Mouse (Mus musculus): ENCODE measurements at regions not wholly inside any gene's neighbourhood (a gene's known extent, or its start where the extent isn't known, plus 50 kb on each side); places are given as distances from the start of the nearest gene placed in this dataset.

DNA sequence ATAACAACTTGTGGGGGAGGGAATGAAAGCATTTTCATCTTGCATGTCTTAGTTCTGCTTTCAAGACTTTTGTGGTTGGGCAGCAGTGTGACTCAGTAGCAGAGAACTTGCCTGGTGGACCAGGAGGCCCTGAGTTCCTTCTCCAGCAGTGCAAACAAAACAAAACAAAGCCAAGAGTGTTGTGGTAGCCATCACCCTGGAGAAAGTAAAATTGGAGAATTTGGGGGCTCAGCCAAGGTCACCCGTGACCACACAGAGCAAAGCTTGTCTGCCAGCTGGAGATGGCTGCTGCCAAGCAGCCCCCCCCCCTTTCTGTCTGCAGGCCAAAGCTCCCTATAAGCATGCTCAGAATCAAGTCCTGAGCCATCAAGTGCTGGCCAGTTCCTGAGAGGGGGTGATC, 279.2 kb downstream of the Bcor start:
- Histone ChIP-seq H3K36me3 (ENCODE audit: insufficient read depth, low read length) (no peaks in the 10 kb centered on the region), H3K27me3 (ENCODE audit: insufficient read depth, low read length) (no peaks in the 10 kb centered on the region), H3K4me3 (replicated peaks; ENCODE audit: low read length) (no peak overlapping the region), H3K4me1 (replicated peaks; ENCODE audit: low read depth, low read length) (peaks cover 20% of the 10 kb centered on the region), H3K9me3 (ENCODE audit: low read length) (no peaks in the 10 kb centered on the region)
- no peak for TF ChIP-seq CTCF (conservative IDR thresholded peaks at IDR 0.05; ENCODE audit: low read length)
- no peak for TF ChIP-seq POU5F1 (IDR thresholded peaks at IDR 0.05; ENCODE audit: borderline replicate concordance, low read length)
- no peak for TF ChIP-seq NANOG (IDR thresholded peaks at IDR 0.05; ENCODE audit: borderline replicate concordance, low read length)

DNA sequence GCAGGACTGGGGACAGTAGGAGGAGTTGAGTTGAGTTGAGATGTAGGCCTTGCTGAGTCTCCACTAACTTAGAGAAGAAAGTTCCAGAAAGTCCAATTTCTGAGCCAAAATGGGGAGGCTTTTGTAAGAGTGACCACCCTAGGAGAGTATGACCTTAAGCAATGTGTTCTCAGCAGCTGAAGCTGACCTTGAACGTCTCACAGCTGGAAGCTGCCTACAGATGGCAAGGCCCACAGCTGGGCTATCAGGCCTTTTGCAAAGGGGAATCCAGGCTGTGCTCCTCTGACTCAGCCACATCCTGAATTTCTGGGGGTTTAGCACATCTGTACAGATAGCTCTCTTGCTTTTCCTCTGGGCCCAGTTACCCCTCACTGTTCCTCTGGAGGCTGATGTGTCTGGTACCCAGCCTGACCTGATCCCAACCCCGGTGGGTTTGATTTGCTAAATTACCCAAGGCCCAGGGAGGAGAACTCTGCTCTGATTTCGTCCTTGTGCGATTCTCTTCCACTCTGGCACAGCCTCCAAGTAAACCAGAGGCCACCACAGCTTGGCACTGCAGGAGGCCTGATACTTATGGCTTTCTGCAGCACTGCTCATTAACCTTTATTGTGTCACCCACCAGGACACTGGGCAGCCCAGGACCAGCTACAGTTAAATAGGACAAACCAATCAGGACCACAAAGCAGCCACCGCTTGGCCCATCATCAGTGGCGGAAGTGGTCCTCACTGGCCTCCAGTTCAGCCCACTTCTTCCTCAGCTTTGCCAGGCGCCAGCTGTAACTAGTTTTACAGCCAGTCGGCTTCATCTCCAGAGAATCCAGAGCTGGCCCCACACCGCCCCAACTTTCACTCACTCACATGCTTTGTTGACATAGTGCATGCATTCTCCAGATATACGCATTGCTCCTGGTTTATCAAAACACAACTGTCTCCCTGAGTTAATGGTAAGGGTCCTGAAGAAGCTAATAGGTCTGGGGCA, 276.1 kb downstream of the Bcor start:
- H3K4me3 ChIP-seq (replicated peaks; ENCODE audit: low read length) = no peak overlapping the region
- no peaks in the 10 kb centered on the region for H3K27me3 ChIP-seq (ENCODE audit: insufficient read depth, low read length)
- H3K36me3 ChIP-seq (ENCODE audit: insufficient read depth, low read length) = no peaks in the 10 kb centered on the region
- H3K4me1 ChIP-seq (replicated peaks; ENCODE audit: low read depth, low read length) = peaks cover 24% of the 10 kb centered on the region
- TF ChIP-seq POU5F1 (IDR thresholded peaks at IDR 0.05; ENCODE audit: borderline replicate concordance, low read length) (no peak), CTCF (conservative IDR thresholded peaks at IDR 0.05; ENCODE audit: low read length) (no peak), NANOG (IDR thresholded peaks at IDR 0.05; ENCODE audit: borderline replicate concordance, low read length) (peak; percentile 16; the same call in 1 of the 2 replicates)
- H3K9me3 ChIP-seq (ENCODE audit: low read length) = no peaks in the 10 kb centered on the region

DNA sequence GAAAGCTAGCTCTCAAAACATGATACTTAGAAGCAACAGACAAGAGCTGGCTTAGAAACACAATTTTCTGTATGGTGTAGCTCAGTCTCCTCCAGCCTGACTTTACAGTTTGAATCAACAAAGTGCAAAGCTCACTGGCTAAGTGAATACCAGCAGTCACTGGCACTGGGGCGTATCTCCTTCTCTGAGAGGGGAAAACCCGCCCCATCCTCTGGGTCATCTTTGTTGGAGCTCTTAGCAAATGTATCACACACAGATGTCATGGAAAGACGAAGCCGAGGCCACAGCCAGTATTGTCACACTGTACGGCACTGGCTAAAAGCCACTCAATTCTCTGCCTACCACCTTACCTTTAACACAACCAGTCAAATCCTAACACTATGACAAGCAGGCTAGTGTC, 267.8 kb downstream of the Bcor start:
- Histone ChIP-seq H3K27me3 (ENCODE audit: insufficient read depth, low read length) (no peaks in the 10 kb centered on the region), H3K4me1 (replicated peaks; ENCODE audit: low read depth, low read length) (peaks cover 27% of the 10 kb centered on the region), H3K36me3 (ENCODE audit: insufficient read depth, low read length) (no peaks in the 10 kb centered on the region), H3K4me3 (replicated peaks; ENCODE audit: low read length) (no peak overlapping the region), H3K9me3 (ENCODE audit: low read length) (no peaks in the 10 kb centered on the region)
- TF ChIP-seq CTCF (conservative IDR thresholded peaks at IDR 0.05; ENCODE audit: low read length) = no peak
- no peak for TF ChIP-seq POU5F1 (IDR thresholded peaks at IDR 0.05; ENCODE audit: borderline replicate concordance, low read length)
- TF ChIP-seq NANOG (IDR thresholded peaks at IDR 0.05; ENCODE audit: borderline replicate concordance, low read length) = no peak

DNA sequence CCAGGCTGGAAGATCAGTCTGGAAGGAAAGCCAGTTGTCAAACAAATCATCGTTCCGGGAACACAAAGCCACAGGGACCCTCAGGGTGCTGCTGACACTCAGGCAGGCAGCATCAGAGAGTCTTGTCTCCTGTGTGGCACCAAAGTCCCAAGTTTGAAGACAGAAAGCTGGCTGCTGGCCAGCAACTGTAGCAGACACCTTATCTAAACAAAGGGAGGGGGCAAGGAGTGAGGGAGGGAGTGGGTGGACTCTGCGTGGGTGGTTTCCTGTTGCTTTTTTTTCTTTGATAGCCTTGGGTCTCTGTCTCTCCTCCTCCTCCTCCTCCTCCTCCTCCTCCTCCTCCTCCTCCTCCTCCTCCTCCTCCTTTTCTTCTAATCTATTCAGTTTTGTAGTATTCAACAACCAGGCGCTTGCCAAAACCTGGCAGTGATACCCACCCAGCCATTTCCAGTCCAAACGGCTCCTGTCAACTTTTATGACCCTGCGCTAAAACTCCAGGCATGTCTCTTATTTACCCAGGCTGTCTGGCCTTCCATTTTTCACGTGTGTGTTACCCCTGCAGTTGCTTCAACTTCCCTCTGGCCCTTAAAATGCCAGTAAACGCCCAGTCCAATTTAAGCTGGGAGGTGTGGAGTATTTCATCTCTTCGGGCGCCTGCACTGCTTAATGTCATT, 266.4 kb downstream of the Bcor start:
- H3K4me3 ChIP-seq (replicated peaks; ENCODE audit: low read length) = no peak overlapping the region
- H3K4me1 ChIP-seq (replicated peaks; ENCODE audit: low read depth, low read length) = peaks cover 36% of the 10 kb centered on the region
- TF ChIP-seq POU5F1 (IDR thresholded peaks at IDR 0.05; ENCODE audit: borderline replicate concordance, low read length) (no peak), NANOG (IDR thresholded peaks at IDR 0.05; ENCODE audit: borderline replicate concordance, low read length) (no peak), CTCF (conservative IDR thresholded peaks at IDR 0.05; ENCODE audit: low read length) (no peak)
- no peaks in the 10 kb centered on the region for H3K36me3 ChIP-seq (ENCODE audit: insufficient read depth, low read length)
- no peaks in the 10 kb centered on the region for H3K27me3 ChIP-seq (ENCODE audit: insufficient read depth, low read length)
- H3K9me3 ChIP-seq (ENCODE audit: low read length) = no peaks in the 10 kb centered on the region

DNA sequence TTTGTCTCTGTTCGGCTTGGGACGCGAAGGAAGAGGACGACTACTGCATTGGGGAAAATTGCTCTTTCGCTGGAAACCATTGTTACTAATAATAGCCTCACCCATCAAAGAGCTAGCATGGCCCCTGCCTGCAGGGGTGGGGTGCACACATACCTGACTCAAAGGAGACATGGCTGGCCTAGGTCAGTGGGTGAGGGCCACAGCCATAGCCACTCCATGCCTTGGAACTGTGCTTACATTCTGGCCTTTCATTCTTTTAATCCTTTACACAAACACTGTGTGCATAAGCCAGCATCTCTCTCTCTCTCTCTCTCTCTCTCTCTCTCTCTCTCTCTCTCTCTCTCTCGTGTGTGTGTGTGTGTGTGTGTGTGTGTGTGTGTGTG, 265.9 kb downstream of the Bcor start:
- Histone ChIP-seq H3K4me3 (replicated peaks; ENCODE audit: low read length) (no peak overlapping the region), H3K36me3 (ENCODE audit: insufficient read depth, low read length) (no peaks in the 10 kb centered on the region), H3K4me1 (replicated peaks; ENCODE audit: low read depth, low read length) (peaks cover 42% of the 10 kb centered on the region), H3K9me3 (ENCODE audit: low read length) (no peaks in the 10 kb centered on the region), H3K27me3 (ENCODE audit: insufficient read depth, low read length) (no peaks in the 10 kb centered on the region)
- no peak for TF ChIP-seq NANOG (IDR thresholded peaks at IDR 0.05; ENCODE audit: borderline replicate concordance, low read length)
- no peak for TF ChIP-seq POU5F1 (IDR thresholded peaks at IDR 0.05; ENCODE audit: borderline replicate concordance, low read length)
- no peak for TF ChIP-seq CTCF (conservative IDR thresholded peaks at IDR 0.05; ENCODE audit: low read length)

DNA sequence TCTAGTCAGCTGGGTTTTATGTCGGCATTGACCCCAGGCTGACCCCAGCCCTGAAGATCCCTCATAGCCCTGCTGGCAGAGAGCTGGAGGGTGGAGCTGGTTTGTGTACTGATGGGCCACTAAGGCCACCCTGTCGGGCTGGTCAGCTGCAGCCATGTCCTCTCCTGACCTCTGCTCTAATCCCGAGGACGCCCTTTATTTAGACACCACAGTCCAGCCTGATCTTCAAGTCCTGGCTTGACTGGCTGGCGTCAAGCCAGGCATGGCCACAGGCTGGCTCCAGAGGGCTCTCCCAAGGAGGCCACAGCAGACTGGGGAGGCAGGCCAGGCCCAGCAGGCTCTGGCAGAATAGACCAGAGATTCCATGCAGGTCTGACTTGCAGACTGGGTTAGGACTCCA, 264.8 kb downstream of the Bcor start:
- Histone ChIP-seq H3K4me1 (replicated peaks; ENCODE audit: low read depth, low read length) (peaks cover 53% of the 10 kb centered on the region), H3K27me3 (ENCODE audit: insufficient read depth, low read length) (no peaks in the 10 kb centered on the region), H3K36me3 (ENCODE audit: insufficient read depth, low read length) (no peaks in the 10 kb centered on the region), H3K9me3 (ENCODE audit: low read length) (no peaks in the 10 kb centered on the region), H3K4me3 (replicated peaks; ENCODE audit: low read length) (no peak overlapping the region)
- TF ChIP-seq NANOG (IDR thresholded peaks at IDR 0.05; ENCODE audit: borderline replicate concordance, low read length) (no peak), POU5F1 (IDR thresholded peaks at IDR 0.05; ENCODE audit: borderline replicate concordance, low read length) (no peak), CTCF (conservative IDR thresholded peaks at IDR 0.05; ENCODE audit: low read length) (no peak)

DNA sequence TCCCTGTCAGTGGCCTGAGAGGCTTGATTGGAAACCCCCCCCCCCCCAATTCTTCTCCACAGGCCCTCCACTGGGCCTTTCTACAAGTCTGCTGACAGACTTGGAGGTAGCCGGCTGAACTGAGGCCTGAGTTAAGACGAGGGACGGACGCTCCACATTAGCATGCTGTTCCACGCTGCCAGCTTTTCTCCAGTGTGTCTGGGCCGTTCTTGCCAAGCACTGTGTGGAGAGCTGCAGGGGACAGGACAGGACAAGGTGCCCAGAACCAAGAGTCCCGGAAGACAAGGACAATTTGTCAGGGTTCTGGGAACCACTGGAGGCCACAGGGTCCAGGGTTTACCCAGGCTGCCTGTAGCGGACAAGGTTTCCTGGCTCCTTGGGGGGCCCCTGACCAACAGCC, 261.9 kb downstream of the Bcor start:
- Histone ChIP-seq H3K4me3 (replicated peaks; ENCODE audit: low read length) (no peak overlapping the region), H3K36me3 (ENCODE audit: insufficient read depth, low read length) (no peaks in the 10 kb centered on the region), H3K27me3 (ENCODE audit: insufficient read depth, low read length) (no peaks in the 10 kb centered on the region), H3K9me3 (ENCODE audit: low read length) (no peaks in the 10 kb centered on the region), H3K4me1 (replicated peaks; ENCODE audit: low read depth, low read length) (peaks cover 59% of the 10 kb centered on the region)
- TF ChIP-seq POU5F1 (IDR thresholded peaks at IDR 0.05; ENCODE audit: borderline replicate concordance, low read length) (no peak), CTCF (conservative IDR thresholded peaks at IDR 0.05; ENCODE audit: low read length) (no peak), NANOG (IDR thresholded peaks at IDR 0.05; ENCODE audit: borderline replicate concordance, low read length) (no peak)

DNA sequence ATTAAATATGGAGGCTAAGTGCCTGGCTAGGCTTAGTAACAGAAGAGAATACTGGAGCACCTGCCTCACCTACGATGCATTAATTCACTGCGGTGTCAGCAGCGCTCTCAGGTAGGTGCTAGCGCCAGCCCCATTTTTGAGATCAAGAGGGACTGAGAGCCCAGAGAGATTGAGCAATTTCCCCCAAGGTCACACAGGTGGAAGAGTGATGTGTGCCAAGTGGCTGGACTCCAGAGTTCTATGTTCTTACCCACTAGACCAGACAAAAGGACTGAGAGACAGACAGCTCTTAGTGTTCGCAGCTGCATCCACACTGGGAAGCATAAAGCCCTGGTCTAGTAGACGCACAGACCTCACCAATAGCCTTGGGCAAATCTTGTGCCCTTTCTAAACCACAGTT, 261.1 kb downstream of the Bcor start:
- no peaks in the 10 kb centered on the region for H3K9me3 ChIP-seq (ENCODE audit: low read length)
- H3K27me3 ChIP-seq (ENCODE audit: insufficient read depth, low read length) = no peaks in the 10 kb centered on the region
- H3K36me3 ChIP-seq (ENCODE audit: insufficient read depth, low read length) = no peaks in the 10 kb centered on the region
- no peak overlapping the region for H3K4me3 ChIP-seq (replicated peaks; ENCODE audit: low read length)
- TF ChIP-seq CTCF (conservative IDR thresholded peaks at IDR 0.05; ENCODE audit: low read length) (no peak), NANOG (IDR thresholded peaks at IDR 0.05; ENCODE audit: borderline replicate concordance, low read length) (no peak), POU5F1 (IDR thresholded peaks at IDR 0.05; ENCODE audit: borderline replicate concordance, low read length) (no peak)
- peaks cover 53% of the 10 kb centered on the region for H3K4me1 ChIP-seq (replicated peaks; ENCODE audit: low read depth, low read length)
